Mouse (Mus musculus) mesoderm, embryonic 11.5 days (tissue): ENCODE results near the gene Stambp.
A peak's percentile ranks its signal among the peaks of the same experiment; 100 is the strongest.
"Not testable (repeated sequence)": the region's sequence is repeated elsewhere in the genome, so short reads cannot be mapped to it uniquely, and the experiment has no call there.

ENCODE experiments used
- DNase-seq: peaks from one replicate; pipeline ENCODE4 v3.0.0-alpha.2; 2012; ENCODE audit warnings: low read depth, low spot score

Gene Stambp

DNA sequence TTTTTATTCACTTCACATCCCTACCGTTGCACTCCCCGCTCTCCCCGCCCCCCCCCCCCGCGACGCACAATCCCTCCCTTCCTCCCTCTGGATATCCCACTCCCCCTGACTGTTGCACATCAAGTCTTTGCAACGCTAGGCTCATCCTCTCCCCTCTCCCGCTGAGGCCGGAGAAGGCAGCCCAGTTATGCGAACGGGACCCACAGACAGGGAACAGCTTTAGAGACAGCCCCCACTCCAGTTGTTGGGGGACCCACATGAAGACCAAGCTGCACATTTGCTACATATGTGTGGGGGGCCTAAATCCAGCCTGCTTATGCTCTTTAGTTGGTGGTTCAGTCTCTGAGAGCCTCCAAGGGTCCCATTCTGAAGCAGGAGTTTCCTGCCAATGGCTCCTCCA, at the start of gene Stambp:
Stambp (minus strand) TSS at position 59 of the 400 bp plus-strand sequence.
- no peak for DNase-seq

DNA sequence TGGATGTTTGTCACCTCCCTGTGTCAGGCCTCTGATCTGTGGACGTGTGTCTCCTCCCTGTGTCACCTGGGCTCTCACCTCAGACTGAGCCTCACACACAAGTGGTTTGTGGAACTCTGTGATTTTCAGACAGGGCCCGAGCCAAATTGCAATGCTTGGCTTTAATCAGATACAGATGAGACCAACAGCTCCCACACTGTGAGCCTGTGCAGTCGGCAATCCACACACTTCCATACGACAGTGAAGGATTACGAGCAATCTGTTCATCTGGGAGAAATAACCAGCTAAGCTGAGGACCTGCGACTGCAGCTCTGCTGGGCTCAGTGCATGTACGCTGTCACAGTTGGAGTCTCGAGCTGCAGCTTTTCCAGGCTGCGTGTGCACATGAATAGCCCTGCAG, 47.4 kb upstream of the Stambp start:
- DNase-seq: no peak

DNA sequence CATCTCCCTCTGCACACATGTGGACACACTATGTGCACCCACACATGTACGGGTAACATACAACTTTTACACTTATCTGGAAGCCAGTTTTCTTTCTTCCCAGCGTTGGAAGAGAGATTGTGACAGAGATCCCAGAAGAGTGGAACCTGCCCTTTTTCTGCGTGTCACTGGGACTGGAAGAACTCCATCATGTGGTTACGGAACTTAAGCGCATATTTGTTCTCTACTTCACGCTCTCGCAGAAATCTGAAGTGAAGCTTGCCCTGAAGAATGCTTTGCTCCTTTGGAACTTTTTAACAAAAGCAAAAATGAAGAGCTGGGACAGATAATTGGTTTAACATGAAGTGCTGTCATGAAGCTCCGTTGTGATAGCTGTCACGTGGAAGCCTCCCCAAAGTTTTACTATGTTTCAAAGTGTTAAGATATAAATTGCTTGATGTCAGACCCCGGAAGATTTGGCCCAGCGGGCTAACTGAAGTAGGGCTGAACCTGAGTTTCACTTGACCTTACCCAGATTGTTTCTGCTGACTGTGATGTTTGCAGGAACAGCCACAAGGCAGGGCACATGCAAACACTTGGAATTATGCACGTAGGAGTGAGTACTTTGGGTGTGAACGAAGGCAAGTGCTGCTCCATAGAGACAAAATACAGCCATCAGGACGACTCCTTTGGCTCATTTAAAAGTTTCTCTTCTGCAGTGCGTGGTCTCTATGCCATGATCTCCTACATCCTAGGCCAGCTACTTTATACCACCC, 45.2 kb upstream of the Stambp start:
- no peak for DNase-seq

DNA sequence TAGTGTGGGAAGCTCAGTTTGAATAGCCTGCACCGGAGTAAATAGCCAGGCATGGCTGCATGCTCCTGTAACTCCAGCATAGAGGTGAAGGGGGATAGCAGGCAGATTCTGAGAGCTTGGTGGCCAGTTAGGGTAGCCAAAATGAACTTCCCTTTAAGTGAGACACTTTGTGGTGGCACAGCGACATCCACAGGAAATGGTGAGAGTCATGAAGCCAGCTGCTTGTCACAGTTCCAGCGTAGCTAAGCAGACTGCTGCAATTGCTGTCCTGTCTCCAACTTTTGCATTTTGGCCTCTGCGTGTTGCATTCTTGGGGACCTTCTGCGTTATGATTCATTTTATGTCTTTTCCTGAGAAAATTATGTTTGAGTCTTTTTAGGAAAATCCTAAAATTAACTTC, 44.0 kb upstream of the Stambp start:
- DNase-seq: no peak

DNA sequence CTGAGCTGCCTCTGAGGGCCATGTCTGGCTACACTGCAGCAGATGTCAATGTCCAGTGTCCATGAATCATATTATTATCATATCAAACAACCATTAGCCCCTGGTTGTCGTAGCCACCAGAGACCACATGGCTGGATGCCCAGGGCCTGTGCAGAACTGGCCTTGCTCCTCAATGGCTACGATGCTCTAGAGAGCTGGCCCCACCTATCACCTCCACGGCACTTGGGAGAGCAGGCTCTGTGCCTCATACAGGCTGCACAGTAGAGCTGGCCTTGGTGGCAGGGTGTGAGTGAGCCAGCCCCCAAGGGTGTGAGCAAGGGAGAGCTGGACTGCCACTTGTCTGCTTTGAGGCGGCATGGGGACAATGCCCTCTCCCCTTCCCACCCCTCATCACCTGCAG, 41.9 kb upstream of the Stambp start:
- DNase-seq: no peak

DNA sequence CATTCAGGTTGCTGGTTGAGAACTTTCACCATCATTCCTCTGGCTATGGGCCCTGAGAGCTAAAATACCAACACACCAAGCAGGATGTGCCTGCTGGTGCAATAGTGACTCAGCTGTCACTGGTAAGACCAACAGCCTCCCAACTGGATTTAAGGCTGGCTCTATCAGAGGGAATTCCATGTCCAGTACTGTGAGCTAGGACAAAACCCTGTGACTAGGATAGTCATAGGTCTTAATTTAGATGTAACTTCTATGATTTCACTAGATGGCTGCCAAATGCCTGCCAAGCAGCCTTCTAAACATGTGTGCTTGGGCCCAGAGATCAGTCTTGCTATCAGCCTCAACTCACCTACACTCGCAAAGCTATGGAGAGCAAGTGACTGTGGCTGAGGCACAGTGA, 40.4 kb upstream of the Stambp start:
- DNase-seq: no peak

DNA sequence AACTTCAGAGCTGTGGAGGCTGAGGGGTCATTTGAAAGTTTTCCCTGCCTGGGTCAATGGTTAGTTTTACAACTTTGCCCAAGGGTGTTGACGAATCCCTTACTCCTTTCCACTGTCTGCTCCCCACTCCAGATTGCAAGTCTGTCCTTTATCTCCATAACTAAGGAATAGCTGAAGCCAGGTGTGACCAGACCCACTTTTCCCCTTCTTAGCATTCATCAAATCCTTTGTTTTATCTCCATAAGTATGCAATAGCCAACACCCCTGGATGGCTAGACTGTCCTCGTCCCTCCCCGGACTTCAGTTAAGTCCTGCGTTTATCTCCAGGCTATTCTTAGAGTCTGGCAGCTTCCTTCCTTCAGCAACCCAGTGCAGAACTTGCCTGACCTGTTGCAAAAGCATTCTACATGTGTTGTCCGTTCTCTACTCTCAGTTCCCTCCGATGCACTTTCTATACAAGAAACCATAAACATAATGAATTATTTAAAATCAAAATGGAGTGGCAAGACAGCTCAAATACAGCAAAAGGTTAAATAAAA, 27.2 kb upstream of the Stambp start:
- DNase-seq: no peak

DNA sequence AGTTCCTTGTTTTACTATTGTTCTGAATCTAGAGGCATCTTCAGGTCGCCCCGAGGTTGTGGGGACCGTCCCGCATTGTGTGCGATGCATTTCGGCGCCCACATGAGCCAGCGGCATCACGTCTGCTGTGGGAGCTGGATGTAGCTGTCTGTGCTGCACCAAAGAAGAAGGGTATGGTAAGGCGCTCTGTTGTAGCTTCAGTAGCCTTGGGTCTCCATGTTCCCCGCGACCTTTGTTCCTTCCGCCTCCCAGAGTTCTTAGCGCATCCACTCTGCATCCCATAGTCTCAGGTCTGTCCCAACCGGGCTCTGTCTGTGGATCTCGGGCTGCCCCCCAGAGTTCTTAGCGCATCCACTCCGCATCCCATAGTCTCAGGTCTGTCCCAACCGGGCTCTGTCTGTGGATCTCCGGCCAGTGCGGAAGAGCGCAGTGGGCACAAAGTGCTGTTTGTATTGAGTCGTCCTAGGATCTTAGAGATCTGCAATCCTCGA, 26.6 kb upstream of the Stambp start:
- no peak for DNase-seq

DNA sequence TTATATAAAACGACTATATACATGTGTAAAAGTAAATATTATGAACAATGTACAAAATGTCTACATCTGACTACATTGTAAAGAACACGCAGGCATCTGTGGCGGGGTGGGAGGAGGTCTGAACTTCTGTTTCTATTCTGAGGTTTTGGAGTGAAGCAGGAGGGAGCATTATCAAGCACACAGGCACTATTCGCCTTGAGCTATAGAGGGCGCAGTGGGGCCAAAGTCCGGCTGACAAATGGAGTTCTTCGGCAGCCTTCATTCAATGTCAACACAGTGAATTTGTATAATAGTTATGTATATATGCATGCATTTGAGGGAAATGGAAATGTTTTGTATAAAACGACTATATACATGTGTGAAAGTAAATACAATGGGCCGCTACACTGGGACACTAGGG, 26.1 kb upstream of the Stambp start:
- DNase-seq: peak; percentile 39

DNA sequence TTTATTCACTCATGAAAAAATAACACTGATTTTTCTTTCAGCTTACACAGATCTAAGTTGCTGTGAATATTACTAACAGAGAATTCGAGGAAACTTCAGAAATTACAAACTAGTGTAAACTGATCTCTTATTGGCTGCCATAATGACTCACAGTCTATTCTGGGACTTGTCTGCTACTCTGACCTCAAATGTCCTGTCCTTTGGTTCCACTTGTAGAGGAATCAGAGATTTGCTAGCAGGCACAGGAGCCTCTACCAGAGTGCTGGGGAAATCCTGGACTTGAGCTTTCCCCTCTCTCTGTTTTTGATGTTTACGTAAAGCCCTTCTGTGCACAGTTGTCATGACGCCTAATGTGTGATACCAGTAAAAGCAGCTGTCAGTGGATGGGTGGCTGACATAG, 25.5 kb upstream of the Stambp start:
- no peak for DNase-seq

DNA sequence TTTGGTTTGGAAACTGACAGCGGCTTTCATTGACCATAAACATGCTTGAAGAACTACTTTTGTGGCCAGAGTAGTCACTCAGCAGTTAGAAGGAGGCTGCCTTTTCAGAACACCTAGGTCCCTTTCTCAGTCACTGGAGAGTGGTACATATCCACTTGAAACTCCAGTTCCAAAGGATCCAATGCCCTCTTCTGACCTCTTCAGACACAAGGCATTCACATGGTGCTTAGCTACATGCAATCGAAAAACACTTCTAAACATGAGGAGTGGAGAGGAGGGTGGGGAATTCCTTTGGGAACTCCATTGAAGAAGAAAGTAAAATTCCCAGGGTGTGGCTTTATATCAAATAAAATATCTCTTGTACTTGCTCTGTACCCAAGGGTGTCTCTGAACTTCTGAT, 22.5 kb upstream of the Stambp start:
- no peak for DNase-seq

DNA sequence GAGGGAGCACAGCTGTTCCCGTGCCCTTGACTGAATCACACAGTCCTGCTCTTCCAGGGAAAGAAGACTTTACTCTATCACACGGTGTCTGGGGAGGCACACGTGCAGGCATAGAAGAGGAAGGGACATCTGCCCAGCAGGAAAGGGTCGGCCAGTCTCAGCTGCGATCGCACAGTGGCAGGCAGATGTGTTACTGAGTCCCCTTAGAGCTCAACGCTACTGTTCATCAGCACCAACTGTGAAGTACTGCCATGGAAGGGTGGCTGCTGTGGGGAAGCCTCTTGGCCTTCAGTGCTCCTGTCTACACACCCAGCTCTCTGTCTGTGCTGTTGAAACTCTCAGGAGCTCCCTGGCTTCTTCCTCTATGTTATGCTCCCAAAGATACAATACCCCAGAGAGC, 21.4 kb upstream of the Stambp start:
- no peak for DNase-seq

DNA sequence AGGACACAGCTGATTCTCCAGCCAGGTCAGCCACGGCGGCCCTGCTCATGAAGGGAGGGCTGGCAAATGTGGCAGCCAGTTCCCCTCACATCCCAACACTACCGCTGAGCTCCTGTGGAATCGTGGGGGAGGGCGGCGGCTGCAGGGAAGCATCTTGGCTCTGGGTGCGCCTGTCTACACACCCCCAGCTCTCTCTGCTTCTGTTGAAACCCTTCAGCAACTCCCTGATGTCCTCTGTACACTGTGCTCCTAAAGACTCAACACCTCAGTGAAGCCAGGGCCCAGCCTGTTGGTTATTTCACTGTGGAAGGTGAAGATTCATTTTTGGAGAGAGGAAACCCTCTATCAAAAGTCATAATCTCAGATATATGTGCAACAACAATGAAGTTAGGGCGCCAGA, 19.5 kb upstream of the Stambp start:
- DNase-seq: no peak

DNA sequence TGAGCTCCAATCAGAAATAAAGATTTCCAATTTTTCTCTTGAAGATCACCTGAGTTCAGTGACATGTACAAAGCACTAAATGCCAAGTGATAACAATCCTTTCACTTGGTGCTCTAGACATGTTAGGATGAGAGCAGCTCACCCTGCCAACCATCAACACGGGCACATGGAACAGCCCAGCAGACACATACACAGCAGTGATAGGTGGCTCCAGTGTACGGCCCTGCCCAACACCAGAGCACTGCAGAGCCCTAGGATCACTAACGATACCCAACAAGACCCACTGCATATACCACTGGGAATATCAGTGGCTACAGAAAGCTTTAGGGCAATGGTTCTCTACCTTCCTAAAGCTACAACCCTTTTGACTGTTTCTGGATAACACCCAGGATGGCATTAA, 17.8 kb upstream of the Stambp start:
- DNase-seq: no peak

DNA sequence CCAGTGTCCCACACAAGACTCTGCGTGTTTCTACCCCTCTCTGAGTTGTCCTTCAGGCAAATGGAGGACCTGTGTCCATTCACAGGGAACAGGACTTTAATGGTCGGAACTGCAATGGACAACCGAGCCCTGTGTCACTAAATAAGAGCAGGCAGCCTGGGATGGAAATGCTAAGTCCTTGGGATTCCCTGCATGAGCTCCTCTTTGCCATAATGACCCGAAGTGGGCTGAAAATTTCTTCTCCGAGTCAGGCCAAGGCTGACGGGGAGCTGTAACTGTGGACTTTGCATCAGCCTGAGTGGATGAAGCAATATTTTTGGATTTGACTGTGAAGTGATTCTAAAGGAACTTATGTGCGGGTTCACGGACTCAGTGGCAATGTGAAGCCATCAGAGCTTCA, 14.7 kb upstream of the Stambp start:
- not testable (repeated sequence) for DNase-seq

DNA sequence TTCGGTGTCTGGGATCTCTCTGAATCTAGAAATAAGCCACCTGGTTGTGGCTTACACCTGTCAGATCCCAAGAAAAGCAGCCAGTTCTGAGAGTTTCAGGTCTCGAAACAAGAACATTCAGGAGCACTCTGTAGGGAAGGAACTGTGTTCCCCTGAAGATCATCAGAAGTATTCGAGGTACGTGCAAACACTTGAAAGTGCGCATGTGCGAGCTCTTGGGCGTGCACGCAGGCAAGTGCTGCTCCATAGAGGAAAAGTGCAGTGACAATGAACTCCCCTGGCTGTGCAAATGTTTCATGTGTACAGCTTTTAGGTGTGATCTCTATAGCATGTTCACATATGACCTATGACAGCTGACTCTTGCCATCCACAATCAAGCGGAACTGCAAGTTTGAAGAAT, 12.8 kb upstream of the Stambp start:
- DNase-seq: not testable (repeated sequence)

DNA sequence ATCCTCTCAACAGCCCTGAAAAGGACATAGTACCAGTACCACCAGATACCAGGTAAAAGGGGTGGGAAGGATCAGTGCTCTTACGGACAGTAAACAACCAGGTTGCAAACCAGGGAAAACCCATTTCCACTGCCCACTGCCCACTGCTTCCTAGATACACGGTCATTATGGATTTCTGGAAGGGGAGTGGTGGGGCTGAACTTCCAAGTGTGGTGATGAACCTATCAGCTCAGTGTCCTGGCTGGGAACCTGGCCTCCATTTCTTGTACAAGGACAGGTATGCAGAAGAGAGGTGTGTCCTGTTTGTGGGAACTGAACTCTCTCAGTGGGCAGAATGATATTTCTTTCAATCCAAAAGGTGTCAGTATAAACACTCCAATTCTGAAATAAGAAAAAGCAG, 11.1 kb upstream of the Stambp start:
- no peak for DNase-seq

DNA sequence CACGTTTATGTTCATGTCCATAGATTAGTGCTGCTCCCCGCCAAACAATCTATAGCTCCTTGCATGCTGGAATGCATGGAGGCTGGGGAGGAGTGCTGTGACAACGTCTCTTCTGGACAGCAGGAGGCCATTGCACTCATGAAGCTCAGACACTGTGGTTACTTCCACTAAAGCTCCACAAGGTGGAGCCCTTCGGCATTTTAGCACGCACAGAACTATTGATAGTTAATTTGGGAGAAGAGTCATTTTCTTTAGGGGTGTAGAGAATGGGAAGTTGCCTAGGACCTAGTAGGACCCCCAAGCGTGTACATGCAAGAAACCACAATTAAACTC, 10.4 kb upstream of the Stambp start:
- peak; percentile 82 for DNase-seq

DNA sequence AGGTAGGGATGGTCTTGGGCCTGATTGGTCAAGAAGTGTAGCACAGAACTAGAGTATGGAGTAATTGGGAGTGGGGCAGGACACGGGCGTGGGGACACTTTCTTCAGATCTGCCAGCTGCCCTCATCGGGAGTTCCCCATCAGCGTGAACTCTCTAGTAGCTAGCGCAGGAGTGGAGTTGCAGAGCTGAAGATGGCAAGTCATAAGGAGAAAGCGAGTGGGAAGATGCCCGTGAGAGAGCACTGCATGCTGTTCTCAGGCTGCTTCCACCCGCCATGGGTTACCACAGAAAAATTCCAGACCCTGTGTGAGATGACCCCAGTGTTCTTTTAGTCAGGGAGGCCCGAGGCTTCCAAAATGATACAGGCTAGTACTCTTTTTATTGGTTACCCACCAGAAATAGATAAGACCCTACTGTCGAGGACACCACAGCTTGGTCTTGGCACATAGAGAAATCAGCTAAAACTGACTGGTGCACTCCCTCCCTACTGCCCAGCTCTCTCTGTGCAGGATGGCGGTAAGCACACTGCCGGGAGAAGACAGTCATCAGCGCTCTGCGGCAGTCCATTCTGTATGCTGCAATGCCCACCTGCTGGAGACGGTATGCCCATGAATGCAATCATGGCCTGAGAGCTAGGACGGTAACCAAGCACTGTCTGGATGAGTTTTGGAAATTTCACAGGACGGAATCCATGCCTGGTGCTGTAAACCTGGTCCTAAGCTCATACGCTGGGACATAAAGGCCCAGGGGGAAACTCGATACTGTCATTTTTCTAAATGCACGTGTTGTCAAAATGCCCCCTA, 9.8 kb upstream of the Stambp start:
- DNase-seq: no peak

DNA sequence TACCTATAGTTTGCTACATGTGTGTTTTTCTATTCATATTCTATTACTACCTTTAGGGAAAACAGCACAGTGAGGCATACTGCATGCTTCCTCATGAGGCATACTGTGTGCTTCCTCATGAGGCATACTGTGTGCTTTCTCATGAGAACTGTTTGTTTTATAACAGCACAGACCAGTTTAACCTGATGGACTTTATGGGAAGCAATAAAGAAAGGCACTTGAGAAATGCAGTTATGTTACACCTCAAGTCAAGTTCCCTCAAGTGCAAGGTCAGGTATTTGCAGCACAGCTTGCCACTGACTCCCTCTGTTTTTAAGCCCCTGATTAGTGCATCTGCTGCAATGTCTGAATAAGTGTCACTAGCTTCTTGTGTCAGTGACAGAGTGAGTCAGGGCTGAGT, 5.0 kb upstream of the Stambp start:
- DNase-seq: no peak

DNA sequence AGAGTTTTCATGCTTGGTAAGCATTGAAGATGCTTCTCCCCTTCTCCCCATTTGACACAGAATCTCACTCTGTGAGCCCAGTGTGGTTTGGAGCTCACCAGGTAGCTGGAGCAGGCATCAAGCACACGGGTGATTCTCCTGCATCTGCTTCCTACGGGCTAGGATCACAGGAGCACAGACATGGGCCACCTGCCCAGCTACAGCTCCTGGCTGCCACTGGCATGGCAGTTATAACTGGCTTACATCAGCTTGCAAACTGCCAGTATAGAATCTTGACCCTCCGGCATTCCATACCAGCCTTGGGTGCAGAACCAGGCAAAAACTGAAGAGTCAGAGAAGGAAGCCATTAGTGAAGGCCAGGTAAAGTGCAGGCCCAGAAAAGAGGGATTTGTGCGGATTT, 3.1 kb upstream of the Stambp start:
- DNase-seq: no peak

DNA sequence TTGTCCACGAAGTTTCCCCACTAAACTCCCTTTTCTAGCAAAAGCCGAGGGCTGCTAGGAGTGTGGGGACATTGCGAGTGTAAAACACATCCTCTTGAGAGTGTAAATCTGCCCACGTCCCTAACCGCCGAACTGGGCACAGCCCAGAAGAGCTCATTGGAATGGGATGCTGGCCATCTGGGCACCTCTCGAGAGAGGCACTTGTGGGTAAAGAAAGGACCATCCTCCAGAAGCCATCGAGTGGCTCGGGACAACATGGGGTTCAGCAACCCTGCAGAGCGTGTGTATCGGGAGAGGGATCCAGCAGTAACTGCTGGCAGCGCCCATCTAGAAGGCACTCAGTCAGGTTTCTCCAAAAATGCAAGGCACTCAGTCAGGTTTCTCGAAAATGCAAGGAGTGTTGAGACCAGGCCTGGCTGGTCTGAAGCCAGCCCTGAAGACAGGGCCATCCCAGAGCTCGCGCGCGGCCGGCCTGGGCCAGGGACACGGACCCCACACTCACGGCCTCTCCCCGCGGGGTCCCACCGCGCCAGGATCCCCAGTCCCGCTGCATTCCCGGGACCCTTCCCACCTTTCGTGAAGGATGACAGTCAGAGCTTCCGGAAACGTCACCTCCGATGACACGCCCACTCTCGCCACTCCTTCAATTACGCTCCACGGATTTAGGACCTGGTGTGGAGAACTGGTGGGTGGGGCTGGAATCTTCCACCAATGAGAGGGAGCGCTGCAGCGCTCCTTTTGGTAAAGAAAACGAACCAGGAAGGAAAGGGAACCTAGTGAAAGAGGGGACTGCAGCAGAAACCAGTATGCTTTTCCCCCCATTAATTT, 475 bp downstream of the Stambp start:
- peak; percentile 93 for DNase-seq
